Mouse (Mus musculus): Measurements from ENCODE around the gene Raver1.

Raver1 gene

DNA sequence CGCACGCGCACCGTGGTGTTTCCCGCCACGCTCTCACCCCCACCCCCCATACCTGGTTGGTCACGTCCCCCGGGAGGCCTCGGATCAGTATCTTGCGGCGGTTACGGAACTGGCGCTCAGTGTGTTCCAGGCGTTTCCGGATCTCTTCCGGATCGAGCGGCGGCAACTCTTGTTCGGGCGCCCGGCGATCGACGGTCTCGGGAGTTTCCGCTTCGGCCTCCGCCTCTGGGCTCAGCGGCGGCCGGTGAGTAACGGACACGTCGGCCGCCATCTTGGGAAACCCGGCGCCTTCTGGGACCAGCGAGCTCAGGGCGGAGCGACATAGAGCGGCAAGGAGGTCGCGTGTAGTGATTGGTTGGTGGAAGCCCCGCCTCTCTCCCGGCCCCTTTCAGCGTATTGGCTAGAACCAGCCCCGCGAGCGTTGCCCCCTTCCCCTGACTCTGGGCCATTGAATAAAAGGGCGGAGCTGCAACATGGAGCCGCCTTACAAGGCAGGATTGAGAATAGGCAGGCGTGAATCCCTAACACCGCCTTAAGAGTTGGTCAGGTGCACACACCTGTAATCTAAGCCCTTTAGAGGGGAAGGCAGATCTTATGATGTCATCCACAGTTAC lies at the start of gene Raver1, which contains the start of gene Gm38431:
Gene Raver1, minus strand, starts transcription at position 302 of the 614 bp plus-strand sequence.
Gene Gm38431, minus strand, starts transcription at position 291 of the 614 bp plus-strand sequence.
- peak; percentile 98 for DNase-seq (ENCODE audit: low read depth)

DNA sequence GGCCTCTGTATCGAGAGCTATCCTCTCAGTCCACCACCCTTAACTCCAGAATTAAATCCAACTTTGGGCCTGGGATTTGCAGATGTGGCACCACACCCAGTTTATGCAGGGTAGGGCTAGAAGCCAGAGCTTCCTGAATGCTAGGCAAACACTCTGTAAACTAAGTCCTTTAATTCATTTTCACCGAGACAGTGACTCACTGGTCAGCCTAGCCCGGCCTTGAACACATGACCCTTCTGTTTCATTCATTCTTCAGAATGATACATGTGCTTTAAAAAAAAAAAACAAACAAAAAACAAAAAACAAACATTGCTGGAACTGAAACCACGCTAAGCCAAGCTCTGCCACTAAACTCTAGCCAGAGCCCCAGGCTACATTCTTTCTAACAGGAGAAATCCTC lies 46.6 kb upstream of the Raver1 start:
- no peak for DNase-seq (ENCODE audit: low read depth)

DNA sequence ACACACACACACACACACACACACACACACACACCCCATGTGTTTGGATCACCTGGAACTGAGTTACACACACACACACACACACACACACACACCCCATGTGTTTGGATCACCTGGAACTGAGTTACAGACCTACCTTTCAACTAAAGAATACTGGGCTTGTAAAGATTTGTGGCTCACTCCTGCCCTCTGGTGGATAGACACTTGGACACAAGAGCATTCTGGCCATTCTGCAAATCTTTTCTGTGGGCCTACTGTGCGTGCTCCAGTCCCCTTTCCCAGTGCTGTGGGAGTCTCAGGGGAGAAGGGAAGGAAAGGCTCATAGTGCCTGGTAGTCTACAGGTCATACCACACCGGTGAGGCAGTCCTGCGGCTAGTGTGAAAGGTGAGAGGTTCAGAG lies 45.4 kb upstream of the Raver1 start:
- DNase-seq (ENCODE audit: low read depth) = peak; percentile 91

DNA sequence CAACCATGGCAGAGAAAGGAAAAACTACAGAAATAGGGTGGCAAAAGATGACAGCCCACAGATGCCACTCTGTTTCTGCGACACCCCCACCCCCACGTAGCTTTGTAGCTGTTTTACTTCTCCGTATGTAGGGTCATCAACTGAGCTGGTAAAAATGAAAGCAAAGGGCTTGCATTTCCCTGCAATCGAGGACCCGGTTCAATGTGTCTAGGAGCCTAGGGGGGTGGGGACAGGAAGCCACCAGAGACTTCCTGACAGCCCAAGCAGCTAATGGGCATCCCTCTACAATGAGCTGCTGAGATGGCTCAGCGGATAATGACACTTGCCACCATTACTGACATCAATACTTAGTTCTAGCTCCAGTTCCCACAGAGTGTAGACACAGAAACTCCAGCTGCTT lies 44.6 kb upstream of the Raver1 start:
- no peak for DNase-seq (ENCODE audit: low read depth)

DNA sequence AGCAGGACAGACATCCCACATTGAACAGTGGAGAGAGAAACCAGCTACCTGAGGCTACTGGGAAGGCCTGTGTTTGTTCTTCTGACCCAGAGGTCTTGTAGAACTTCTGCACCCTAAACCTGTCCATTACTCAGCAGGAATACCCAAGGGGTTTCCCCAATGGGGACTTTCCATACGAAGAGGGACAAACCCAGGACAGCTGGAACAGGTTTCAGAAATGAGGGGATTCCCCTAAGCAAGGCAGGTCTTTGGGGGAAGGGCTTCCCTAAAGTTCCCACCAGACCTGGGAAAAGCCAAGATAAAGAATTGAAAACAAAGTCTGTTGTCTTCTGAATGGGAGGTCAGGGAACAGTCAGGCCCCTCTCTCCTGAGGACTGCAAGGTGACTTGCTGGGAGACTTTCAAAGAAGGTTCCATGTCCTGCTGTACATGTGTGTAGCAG lies 44.2 kb upstream of the Raver1 start:
- DNase-seq (ENCODE audit: low read depth) = peak; percentile 64

DNA sequence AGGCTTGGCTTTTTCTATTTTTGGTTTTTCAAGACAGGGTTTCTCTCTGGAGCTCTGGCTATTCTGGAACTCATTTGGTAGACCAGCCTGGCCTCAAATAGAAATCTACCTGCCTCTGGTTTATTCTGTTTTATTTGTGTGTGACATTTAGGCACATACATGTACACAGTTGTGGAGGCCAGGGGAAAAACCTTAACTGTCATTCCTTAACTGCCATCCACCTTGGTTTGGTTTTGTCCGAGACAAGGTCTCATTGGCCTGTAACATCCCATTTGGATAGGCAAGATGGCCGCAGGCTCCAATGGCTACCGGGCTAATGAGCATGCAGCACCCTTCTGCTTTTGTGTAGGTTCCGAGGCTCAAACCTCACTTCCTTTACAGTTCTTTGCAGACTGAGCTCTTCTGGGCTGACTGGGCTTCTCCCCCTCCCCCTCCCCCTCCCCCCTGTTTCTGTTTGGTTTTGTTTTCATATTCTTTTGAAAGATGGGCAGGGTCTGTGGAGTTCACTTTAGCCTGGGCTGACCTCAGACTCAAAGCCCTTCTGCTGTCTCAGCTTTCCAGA lies 43.6 kb upstream of the Raver1 start:
- DNase-seq (ENCODE audit: low read depth) = no peak

DNA sequence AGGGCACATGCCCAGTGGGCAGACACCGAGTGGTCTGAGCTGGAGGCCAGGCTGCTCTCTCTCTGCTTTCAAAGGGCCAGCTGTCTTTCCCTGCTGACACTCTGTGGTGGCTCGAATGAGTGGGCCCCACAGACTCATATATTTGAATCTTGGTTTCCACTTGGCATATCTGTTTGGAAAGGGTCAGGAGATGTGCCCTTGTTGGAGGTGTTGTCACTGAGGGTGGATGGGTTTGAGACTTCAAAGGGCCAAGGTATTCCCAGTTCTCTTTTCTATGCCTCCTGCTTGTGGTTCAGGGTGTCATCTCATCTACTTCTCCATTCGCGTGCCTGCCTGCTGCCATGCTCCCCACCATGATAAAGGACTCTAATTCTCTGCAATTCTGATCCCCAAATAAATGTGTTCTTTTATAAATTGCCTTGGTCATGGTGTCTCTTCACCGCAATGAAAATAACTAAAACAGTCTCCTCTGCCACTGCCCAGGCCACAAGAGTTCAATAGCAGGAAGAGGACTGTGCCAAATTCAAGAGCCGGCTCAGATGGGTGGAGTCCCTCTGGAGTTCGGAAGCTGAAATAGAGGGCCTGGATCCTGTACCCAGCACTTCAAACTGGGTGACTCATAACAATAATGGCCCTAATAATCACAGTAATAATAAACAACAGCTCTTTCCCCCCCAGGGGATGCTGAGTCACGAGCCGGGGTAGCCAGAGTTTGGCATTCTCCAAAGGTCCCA lies 43.0 kb upstream of the Raver1 start:
- no peak for DNase-seq (ENCODE audit: low read depth)

DNA sequence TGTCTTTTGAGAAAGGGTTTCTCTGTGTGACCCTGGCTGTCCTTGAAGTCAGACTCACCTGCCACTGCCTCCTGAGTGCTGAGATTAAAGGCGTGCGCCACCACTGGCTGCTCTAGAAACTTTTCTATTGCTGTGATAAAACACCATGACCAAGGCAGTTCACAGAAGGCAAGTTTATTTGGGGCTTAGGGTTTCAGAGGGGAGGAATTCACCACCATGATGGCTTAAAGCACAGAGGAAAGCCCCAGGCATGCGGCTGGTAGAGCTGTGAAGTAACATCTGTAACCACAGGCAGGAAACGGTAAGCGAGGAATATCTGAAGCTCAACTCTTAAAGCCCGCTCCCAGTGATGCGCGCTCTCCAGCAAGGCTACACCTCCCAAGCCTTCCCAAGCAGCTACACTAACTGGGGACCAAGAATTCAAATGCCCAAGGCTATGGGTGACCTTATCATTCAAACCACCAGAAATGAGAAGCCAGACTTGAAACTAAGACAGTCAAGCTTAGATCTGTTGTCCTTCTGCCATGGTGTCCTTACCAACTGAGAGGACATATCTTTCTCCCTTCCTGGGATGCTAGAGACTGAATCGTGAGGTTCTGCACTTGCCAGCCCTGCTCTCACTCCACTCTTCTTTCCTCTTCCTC lies 41.4 kb upstream of the Raver1 start:
- peak; percentile 80 for DNase-seq (ENCODE audit: low read depth)

DNA sequence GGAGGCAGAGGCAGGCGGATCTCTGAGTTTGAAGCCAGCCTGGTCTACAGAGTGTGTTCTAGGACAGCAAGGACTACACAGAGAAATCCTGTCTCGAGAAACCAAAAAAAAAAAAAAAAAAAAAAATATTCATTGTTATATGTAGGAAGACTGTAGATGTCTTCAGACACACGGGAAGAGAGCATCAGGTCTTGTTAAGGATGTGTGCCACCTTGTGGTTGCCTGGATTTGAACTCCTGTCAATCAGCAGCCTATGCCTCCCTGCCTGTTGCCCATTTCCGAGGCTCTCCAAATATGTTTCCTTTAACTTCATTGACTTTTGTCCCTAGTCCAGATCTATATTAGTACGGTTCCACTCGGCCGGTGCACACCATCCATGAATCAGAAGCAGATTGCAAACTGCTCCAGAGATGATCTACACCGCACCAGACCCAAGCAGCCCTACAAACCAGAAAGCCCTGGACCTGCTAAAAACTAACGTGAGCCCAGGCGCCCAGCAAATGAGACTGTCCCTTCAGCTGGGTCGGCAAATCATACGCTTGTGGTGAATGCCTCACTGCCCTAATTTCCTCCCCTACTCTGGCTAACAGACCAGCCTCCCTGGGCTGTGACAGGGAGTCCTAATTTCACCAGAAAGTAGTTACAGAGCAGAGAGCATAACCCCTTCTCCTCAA lies 40.4 kb upstream of the Raver1 start:
- peak; percentile 51 for DNase-seq (ENCODE audit: low read depth)

DNA sequence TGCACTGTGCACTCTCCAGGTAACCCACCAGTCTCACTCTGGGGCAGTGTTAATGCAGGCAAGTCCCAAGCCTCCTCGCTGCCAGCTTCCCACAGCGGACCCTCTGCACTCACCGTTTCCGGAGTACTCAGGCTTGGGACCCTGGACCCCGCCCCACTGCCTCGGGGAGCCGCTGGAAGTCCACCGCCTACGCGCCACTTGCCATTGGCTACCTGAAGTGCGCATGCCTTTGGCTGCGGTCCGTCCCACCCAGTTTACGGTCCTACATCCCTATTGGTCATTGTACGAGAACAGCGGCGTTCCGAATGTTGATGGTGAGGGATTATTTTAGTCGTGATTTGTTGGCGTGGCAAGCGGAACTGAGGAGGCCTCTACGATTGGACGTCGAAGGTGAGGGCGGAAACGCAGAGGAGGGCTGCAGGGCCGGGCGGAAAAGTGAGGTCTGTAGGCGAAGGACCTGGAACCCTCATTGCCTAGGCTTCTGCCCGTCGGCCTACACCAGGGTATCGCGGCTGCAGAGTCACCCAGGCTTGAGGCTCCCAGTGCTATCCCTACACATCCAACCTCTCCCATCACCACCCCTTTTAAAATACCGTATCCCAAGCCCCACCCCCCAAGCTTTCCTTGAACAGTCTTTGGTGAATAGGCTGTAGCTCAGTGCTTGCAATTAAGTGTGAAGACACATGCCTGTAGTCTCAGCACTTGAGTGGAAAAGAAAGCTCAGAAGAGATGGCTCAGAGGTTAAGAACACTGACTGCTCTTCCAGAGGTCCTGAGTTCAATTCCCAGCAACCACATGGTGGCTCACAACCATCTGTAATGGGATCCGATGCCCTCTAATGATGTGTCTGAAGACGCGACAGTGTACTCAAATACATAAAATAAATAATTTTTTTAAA lies 39.5 kb upstream of the Raver1 start, which contains the start of gene Tyk2:
Gene Tyk2, minus strand, starts transcription at position 185 of the 898 bp plus-strand sequence.
- peak; percentile 92 for DNase-seq (ENCODE audit: low read depth)

DNA sequence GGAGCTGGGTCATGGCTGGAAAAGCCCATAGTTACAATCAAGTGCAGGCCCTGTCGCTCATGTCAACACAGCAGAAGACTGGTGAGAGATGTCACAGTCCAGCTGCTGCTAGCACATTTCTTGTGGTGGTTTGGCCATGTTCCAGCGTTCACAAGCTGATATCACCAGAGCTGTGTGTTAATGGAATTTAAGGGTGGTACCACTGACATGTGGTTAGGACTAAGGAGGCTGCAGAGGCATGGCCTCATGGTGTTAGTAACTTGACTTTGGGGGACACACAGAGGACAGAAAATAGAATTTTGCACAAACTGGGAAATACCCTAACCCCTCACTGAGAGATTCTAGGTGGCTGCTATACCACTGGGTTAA lies 34.4 kb upstream of the Raver1 start:
- DNase-seq (ENCODE audit: low read depth) = no peak

DNA sequence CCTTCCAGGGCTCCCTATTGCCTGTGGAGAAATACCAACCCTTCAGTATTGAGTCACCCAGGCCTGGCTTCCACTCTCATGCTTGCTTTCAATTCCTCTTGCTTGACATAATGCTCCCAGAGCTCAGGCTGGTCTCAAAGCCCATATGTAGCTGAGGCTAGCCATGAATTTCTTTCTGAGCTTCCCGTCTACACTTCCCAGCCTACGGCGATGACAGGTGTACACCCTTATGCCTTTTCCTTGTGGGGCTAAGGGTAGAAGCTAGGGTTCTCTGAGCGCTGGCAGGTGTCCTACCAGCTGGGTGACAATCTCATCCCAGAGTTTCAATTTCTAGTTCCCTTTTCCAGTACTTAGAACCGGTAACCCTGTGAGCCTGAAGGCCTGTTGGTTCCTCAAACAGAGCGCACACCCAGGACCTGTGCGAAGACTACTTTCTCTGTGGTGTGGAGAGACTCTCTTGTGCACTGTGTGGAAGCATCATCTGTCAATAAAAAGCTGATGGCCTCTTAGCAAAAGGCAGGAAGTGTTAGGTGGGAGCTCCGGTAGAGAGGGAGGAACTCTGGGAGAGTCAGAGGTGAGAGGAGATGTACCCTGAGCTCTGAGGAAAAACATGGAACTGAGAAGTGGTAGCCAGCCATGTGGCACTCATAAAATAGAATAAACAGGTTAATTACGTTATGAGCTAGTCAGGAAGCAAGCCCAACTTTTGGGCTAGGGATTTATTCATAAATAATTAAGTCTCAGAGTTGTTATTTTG lies 33.9 kb upstream of the Raver1 start:
- no peak for DNase-seq (ENCODE audit: low read depth)

DNA sequence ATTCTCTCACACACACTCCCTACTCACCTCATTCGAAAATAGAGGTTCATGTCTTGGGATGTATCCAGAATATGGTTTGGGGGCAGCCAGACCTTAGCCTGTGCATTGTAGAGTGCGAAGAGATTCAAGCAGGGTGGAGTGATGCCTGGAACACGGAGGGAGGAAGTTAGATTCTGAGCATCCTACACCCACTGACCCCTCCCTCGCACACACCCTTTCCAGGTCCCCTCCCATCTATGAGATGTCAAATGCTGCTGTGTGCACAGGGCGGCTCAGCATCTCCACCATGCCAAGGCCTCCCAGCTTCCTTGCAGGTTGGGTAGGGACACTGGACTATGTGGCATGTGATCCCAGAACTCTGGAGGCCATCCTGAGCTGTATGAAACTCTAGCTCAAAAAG lies 33.0 kb upstream of the Raver1 start:
- no peak for DNase-seq (ENCODE audit: low read depth)

DNA sequence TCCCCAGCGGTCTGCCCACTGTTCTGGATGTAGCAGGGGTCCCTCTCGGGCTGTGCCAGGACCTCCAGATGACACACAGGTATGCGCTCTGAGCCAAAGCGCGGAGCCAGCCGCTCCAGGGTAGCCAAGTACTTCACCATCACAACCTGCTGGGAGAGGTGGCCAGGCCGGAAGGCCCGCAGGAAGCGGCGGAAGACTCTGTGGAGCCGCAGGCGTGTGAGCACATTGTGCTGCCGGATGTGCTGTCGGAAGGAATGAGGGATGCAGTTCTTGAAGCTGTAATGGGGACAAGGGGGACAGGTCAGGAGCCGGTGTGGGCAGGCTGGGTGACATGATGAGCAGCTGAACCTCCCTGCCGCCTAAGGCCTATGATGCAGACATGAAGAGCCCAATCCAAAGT lies 29.7 kb upstream of the Raver1 start:
- DNase-seq (ENCODE audit: low read depth) = no peak

DNA sequence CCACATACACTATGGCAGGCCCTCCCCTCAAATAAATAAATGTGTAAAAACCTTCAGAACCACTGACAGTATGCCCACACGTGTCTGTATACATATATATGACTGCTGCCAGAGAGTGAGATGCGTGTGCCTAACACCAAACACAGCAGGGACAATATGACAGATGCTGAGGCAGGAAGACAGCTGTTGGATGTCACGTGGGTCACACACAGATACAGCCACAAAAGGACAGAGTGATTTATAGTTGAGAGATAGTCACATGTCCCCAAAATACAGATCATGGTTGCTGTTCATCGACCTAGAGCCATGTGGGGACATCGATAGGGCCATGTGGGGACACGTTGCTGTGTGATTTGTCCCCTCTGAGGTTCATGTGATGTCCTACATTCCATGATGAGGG lies 25.3 kb upstream of the Raver1 start:
- DNase-seq (ENCODE audit: low read depth) = no peak

DNA sequence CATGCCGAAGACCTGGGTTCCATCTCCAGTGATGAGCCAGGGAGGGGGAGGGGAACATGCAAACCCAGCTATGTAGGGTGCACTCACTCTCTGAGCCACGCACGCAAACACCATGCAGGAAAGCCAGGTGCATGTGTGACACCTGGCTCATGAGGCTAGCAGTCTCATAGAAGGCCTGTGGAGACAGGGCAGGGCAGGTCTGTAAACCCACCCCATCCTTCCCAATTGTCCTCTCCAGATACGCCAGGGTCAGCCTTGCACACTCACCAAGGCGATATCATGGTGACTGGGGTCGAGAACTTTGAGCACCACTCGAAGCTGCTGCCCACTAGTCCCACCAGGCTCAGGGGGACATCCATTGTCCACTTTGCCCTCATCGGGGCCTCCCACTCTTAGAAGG lies 23.3 kb upstream of the Raver1 start:
- DNase-seq (ENCODE audit: low read depth) = no peak

DNA sequence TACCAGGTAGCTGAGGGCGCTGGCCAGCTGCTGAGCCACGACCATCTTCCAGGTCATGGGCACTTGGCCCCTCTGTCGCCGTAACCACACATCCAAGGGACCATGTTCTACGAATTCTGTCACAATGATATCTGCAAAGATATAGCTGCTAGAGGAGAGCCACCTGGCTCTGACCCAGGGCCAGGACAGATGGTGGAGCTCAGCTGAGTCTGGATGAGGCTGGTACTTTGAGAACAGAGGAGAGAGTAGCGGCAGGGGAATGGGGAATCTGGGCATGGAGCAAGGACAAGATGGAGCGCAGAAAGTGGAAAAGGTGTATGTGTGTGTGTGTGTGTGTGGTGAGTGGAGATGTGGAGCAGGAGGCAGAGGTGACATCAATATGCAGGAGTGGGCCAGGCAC lies 22.4 kb upstream of the Raver1 start:
- no peak for DNase-seq (ENCODE audit: low read depth)

DNA sequence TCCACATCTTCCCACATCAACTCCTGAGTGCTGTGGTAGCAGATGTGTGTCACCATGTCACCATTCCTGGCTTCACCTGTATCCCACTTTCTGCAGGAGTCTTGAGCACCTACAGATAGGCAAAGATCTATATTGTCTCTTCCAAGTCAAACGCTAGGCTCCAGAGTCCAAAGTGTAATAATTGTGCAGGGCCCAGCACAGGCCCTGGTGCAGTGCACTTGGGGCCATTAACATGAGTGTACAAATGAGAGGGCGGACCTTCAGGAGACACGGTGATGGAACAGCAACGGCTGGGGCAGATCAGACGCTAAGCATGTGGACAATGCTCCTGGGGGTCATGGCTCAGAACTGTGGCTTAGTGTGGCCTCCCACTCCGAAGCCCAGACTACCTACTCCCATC lies 21.9 kb upstream of the Raver1 start:
- no peak for DNase-seq (ENCODE audit: low read depth)

DNA sequence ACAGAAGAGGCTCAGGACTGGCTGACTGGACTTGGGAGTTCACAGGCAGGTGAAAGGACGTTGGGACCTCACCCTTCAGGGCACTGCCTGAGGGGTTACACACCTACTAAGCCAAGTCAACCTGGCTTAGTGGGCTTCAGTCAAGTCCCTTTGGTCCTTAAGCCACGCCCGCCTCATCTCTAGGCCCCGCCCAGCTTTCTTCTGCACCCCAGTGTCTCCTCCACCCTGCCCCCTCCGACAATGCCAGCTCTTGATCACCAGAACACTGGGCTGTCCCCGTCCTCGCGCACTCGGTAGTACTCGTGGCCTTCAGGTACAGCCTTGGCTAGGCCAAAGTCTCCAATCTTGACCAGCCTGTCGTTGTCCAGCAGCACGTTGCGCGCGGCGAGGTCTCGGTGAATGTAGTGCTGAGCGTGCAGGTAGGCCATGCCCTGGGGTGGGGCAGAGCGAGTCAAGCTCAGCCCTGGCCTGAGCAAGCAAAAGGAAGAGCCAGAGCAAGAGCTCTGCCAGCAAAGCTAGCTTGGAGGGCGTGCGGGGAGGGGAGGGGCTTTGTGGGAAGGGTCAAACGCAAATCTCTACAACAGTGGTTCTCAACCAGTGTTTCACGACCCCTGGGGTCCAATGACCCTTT lies 15.9 kb upstream of the Raver1 start:
- no peak for DNase-seq (ENCODE audit: low read depth)

All from naive thymus-derived CD4-positive, alpha-beta T cell, adult 2 months (primary cell).